ENCODE assay signal across 10 mouse cellular contexts in genomic region chr1:157244453-157244790, GRCm38 (mm10).
DNase-seq lines count a peak whose midpoint lies in the region; ATAC-seq and TF ChIP-seq lines count a peak whose summit lies in the region.
"Had no signal": no experiment of that assay in that cellular context is flagged by ENCODE, and none has a peak within 500 bp of the region (broad histone marks: within the 10 kb centered on the region; RNA-seq: fewer than 3 reads in every experiment).

No protein-coding gene starts in this region.

- H3K4me2 ChIP-seq in kidney, embryonic 14.5 days (replicated peaks; ENCODE audit: low read depth, low read length): no peak overlapping the region
- H3K4me2 ChIP-seq in embryonic facial prominence, embryonic 11.5 days (ENCODE audit: low read depth, low read length): no peak overlapping the region
- peak overlapping the region; percentile 49 for H3K4me2 ChIP-seq in hindbrain, embryonic 12.5 days (replicated peaks)
- H3K4me2 ChIP-seq in neural tube, embryonic 11.5 days (ENCODE audit: low read depth): peak overlapping the region; percentile 34
- no peak overlapping the region for H3K4me2 ChIP-seq in liver, embryonic 12.5 days

- H3K9me3 ChIP-seq in kidney, embryonic 14.5 days (ENCODE audit: control insufficient read depth, low read length): no peaks in the 10 kb centered on the region
- no peaks in the 10 kb centered on the region for H3K9me3 ChIP-seq in embryonic facial prominence, embryonic 11.5 days (replicated peaks; ENCODE audit: control insufficient read depth, low read length)
- no peaks in the 10 kb centered on the region for H3K9me3 ChIP-seq in hindbrain, embryonic 12.5 days (replicated peaks)
- H3K9me3 ChIP-seq in neural tube, embryonic 11.5 days (ENCODE audit: control insufficient read depth, low read length): no peaks in the 10 kb centered on the region
- H3K9me3 ChIP-seq in liver, embryonic 12.5 days (replicated peaks): no peaks in the 10 kb centered on the region

- peak; percentile 8 for DNase-seq in kidney, postnatal 10 days
- DNase-seq in embryonic facial prominence, embryonic 11.5 days (ENCODE audit: low spot score): peak; percentile 17
- no peak for DNase-seq in neural tube, embryonic 11.5 days (ENCODE audit: low spot score)
- no peak for DNase-seq in lung, adult 2 months
- no peak for DNase-seq in layer of hippocampus, adult 9-10 months (ENCODE audit: low spot score)
- DNase-seq: cerebellum, adult 18-20 months had no signal

- no peak overlapping the region for H3K4me3 ChIP-seq in kidney, embryonic 14.5 days (ENCODE audit: low read length)
- no peak overlapping the region for H3K4me3 ChIP-seq in embryonic facial prominence, embryonic 11.5 days (ENCODE audit: low read depth, low read length)
- H3K4me3 ChIP-seq in hindbrain, embryonic 12.5 days: peak overlapping the region; percentile 31
- peak overlapping the region; percentile 16 for H3K4me3 ChIP-seq in neural tube, embryonic 11.5 days (ENCODE audit: low read depth, low read length)
- no peak overlapping the region for H3K4me3 ChIP-seq in lung, adult 2 months (replicated peaks; ENCODE audit: extremely low read depth, low read depth, low read length)
- H3K4me3 ChIP-seq in liver, embryonic 12.5 days: no peak overlapping the region

- no peak for TF ChIP-seq POLR2A in lung, adult 2 months (IDR thresholded peaks at IDR 0.05; ENCODE audit: borderline replicate concordance, extremely low read depth, low read depth, low read length)

- no peak overlapping the region for H3K9ac ChIP-seq in kidney, embryonic 14.5 days (ENCODE audit: low read depth, low read length)
- 0 out of 2 replicates have a peak overlapping the region, but pooled peaks have one; percentile 1 for H3K9ac ChIP-seq in embryonic facial prominence, embryonic 11.5 days (replicated peaks; ENCODE audit: low read length)
- peak overlapping the region; percentile 62 for H3K9ac ChIP-seq in hindbrain, embryonic 12.5 days
- peak overlapping the region; percentile 49 for H3K9ac ChIP-seq in neural tube, embryonic 11.5 days (ENCODE audit: low read length)
- H3K9ac ChIP-seq in liver, embryonic 12.5 days: no peak overlapping the region

- H3K27ac ChIP-seq in kidney, embryonic 14.5 days (ENCODE audit: low read depth, low read length): no peak overlapping the region
- H3K27ac ChIP-seq in embryonic facial prominence, embryonic 11.5 days (replicated peaks; ENCODE audit: low read depth, low read length): no peak overlapping the region; the same call in 1 of the 2 replicates
- peak overlapping the region; percentile 86 for H3K27ac ChIP-seq in hindbrain, embryonic 12.5 days
- peak overlapping the region; percentile 83 for H3K27ac ChIP-seq in neural tube, embryonic 11.5 days (ENCODE audit: low read depth, low read length)
- no peak overlapping the region for H3K27ac ChIP-seq in liver, embryonic 12.5 days

- ATAC-seq in kidney, embryonic 14.5 days (ENCODE audit: low FRiP score, low TSS enrichment): no peak
- ATAC-seq in embryonic facial prominence, embryonic 11.5 days (replicated peaks; ENCODE audit: insufficient number of reproducible peaks, low FRiP score, low TSS enrichment, low read depth): no peak; the same call in 1 of the 2 replicates
- peak; percentile 83 for ATAC-seq in hindbrain, embryonic 12.5 days (ENCODE audit: low FRiP score)
- ATAC-seq in neural tube, embryonic 11.5 days (ENCODE audit: insufficient read depth, low FRiP score, low TSS enrichment): no peak
- no peak for ATAC-seq in liver, embryonic 12.5 days
- ATAC-seq: intestine, embryonic 16.5 days had no signal

- no peak for TF ChIP-seq CTCF in lung, adult 2 months (IDR thresholded peaks at IDR 0.05; ENCODE audit: insufficient read depth, low read length)

- no peaks in the 10 kb centered on the region for H3K27me3 ChIP-seq in kidney, embryonic 14.5 days (ENCODE audit: control insufficient read depth, insufficient read depth, low read length)
- H3K27me3 ChIP-seq in embryonic facial prominence, embryonic 11.5 days (ENCODE audit: control insufficient read depth, insufficient read depth, low read length): no peaks in the 10 kb centered on the region
- no peaks in the 10 kb centered on the region for H3K27me3 ChIP-seq in hindbrain, embryonic 12.5 days
- H3K27me3 ChIP-seq in neural tube, embryonic 11.5 days (ENCODE audit: control insufficient read depth, insufficient read depth, low read length): no peaks in the 10 kb centered on the region
- H3K27me3 ChIP-seq in liver, embryonic 12.5 days (replicated peaks): no peaks in the 10 kb centered on the region

- WGBS in kidney, embryonic 14.5 days: 77% methylated on average over 5 of the region's 5 CpGs
- WGBS in embryonic facial prominence, embryonic 11.5 days: 44% methylated on average over 5 of the region's 5 CpGs
- 21% methylated on average over 5 of the region's 5 CpGs for WGBS in hindbrain, embryonic 12.5 days
- 50% methylated on average over 5 of the region's 5 CpGs for WGBS in neural tube, embryonic 11.5 days
- WGBS in lung, adult 2 months: 58% methylated on average over 5 of the region's 5 CpGs
- WGBS in liver, embryonic 12.5 days (ENCODE audit: insufficient replicate concordance): 54% methylated on average over 5 of the region's 5 CpGs

- no peaks in the 10 kb centered on the region for H3K4me1 ChIP-seq in kidney, embryonic 14.5 days (ENCODE audit: control insufficient read depth, insufficient read depth, low read length)
- peaks cover 2% of the 10 kb centered on the region; the same call in 1 of the 2 replicates for H3K4me1 ChIP-seq in embryonic facial prominence, embryonic 11.5 days (ENCODE audit: control insufficient read depth, insufficient read depth, low read length)
- peaks cover 10% of the 10 kb centered on the region for H3K4me1 ChIP-seq in hindbrain, embryonic 12.5 days
- peaks cover 11% of the 10 kb centered on the region for H3K4me1 ChIP-seq in neural tube, embryonic 11.5 days (ENCODE audit: control insufficient read depth, insufficient read depth, low read length)
- H3K4me1 ChIP-seq in lung, adult 2 months (ENCODE audit: control insufficient read depth, insufficient read depth, low read length): peaks cover 3% of the 10 kb centered on the region; the same call in 1 of the 2 replicates
- H3K4me1 ChIP-seq in liver, embryonic 12.5 days: no peaks in the 10 kb centered on the region

- no peaks in the 10 kb centered on the region for H3K36me3 ChIP-seq in kidney, embryonic 14.5 days (ENCODE audit: control insufficient read depth, insufficient read depth, low read length)
- H3K36me3 ChIP-seq in embryonic facial prominence, embryonic 11.5 days (replicated peaks; ENCODE audit: control insufficient read depth, insufficient read depth, low read depth, low read length): no peaks in the 10 kb centered on the region
- no peaks in the 10 kb centered on the region for H3K36me3 ChIP-seq in hindbrain, embryonic 12.5 days
- H3K36me3 ChIP-seq in neural tube, embryonic 11.5 days (ENCODE audit: control insufficient read depth, insufficient read depth, low read length): no peaks in the 10 kb centered on the region
- H3K36me3 ChIP-seq in liver, embryonic 12.5 days: no peaks in the 10 kb centered on the region

Comparison
In these comparisons a context has a peak if more than half of its experiments do, and no peak if none do; other contexts are left out.
1. DNase-seq: peak in kidney, postnatal 10 days (single experiment) and embryonic facial prominence, embryonic 11.5 days (single experiment); none in neural tube, embryonic 11.5 days (single experiment), lung, adult 2 months (single experiment) and layer of hippocampus, adult 9-10 months (single experiment).
2. H3K27ac ChIP-seq: peak in hindbrain, embryonic 12.5 days (single experiment) and neural tube, embryonic 11.5 days (single experiment); none in kidney, embryonic 14.5 days (single experiment), embryonic facial prominence, embryonic 11.5 days (single experiment) and liver, embryonic 12.5 days (single experiment).
3. H3K4me2 ChIP-seq: peak in hindbrain, embryonic 12.5 days (single experiment) and neural tube, embryonic 11.5 days (single experiment); none in kidney, embryonic 14.5 days (single experiment), embryonic facial prominence, embryonic 11.5 days (single experiment) and liver, embryonic 12.5 days (single experiment).
4. H3K4me3 ChIP-seq: peak in hindbrain, embryonic 12.5 days (single experiment) and neural tube, embryonic 11.5 days (single experiment); none in kidney, embryonic 14.5 days (single experiment), embryonic facial prominence, embryonic 11.5 days (single experiment), lung, adult 2 months (single experiment) and liver, embryonic 12.5 days (single experiment).
5. H3K9ac ChIP-seq: peak in embryonic facial prominence, embryonic 11.5 days (single experiment), hindbrain, embryonic 12.5 days (single experiment) and neural tube, embryonic 11.5 days (single experiment); none in kidney, embryonic 14.5 days (single experiment) and liver, embryonic 12.5 days (single experiment).